Mouse (Mus musculus) brain, embryonic 14.5 days (tissue): Measurements from ENCODE around the gene Lrba.

Experiments
- CTCF ChIP-seq: fragments of 200-500 bp; IDR thresholded peaks from 2 replicates; pipeline ENCODE4 v1.5.1; 2012; ENCODE audit warnings: inconsistent platforms, mild to moderate bottlenecking, moderate library complexity, borderline replicate concordance; ENCODE audit not compliant: insufficient read depth, insufficient read length; ENCODE audit errors: extremely low read depth
- POLR2A ChIP-seq: fragments of 200-500 bp; IDR thresholded peaks from 2 replicates; pipeline ENCODE4 v1.6.1; 2012; ENCODE audit warnings: mild to moderate bottlenecking, inconsistent platforms, borderline replicate concordance; ENCODE audit not compliant: poor library complexity, insufficient read depth, insufficient read length, severe bottlenecking; ENCODE audit errors: extremely low read depth

DNA sequence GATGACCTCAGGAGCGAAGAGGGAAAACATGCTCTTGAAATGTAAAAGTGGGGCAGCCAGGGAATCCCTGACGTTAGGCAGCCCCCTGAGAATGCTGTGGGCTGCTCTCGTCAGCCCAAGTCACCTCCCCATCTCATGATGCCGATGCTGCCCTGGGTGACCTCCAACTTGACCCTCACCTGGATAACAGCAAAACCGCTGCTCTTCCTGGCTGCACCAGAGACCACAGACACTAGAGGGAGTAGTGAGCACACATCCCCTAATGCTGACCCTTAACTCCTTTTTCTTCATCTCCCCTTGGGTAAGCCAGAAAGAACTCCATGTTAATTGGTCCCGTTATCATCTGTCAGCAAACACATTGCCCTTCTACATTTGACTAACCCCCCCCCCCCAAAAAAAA lies 572.2 kb downstream of the Lrba start:
- TF ChIP-seq CTCF, result peak; percentile 61; the same call in 1 of the 2 replicates
- TF ChIP-seq POLR2A, result no peak
